Mouse (Mus musculus) cerebellum, postnatal 36 days (tissue): ENCODE results near the gene Clcc1.

ENCODE experiments used
- DNase-seq, 2 experiments: peaks; one replicate each; pipeline ENCODE4 v3.0.0; 2021 to 2022; ENCODE audit warnings: mixed read lengths in 2 of 2

Gene Clcc1

GRCm38 (mm10) chr3:108711296-108711695, 57.6 kb downstream of the Clcc1 start:
- no peak for DNase-seq

GRCm38 (mm10) chr3:108713065-108713675, 59.5 kb downstream of the Clcc1 start:
- DNase-seq, result no peak

GRCm38 (mm10) chr3:108714837-108715236, 61.1 kb downstream of the Clcc1 start:
- DNase-seq, result no peak

- no peak for DNase-seq
Measured at GRCm38 (mm10) chr3:108717896-108718502, 64.3 kb downstream of the Clcc1 start.

GRCm38 (mm10) chr3:108719357-108719756, 65.6 kb downstream of the Clcc1 start:
- DNase-seq, result no peak

- no peak for DNase-seq
Measured at GRCm38 (mm10) chr3:108719761-108720160, 66.0 kb downstream of the Clcc1 start.

GRCm38 (mm10) chr3:108721076-108721991, 67.6 kb downstream of the Clcc1 start:
- DNase-seq, result peak; percentile 26 to 32

- peak; percentile 88 to 91 for DNase-seq
Measured at GRCm38 (mm10) chr3:108722036-108722872, 68.5 kb downstream of the Clcc1 start, which contains the start of gene Gpsm2. Gpsm2 (minus strand) TSS chr3:108722309.

- no peak for DNase-seq
Measured at GRCm38 (mm10) chr3:108726413-108726812, 72.7 kb downstream of the Clcc1 start.

GRCm38 (mm10) chr3:108727344-108727743, 73.6 kb downstream of the Clcc1 start:
- DNase-seq, result no peak

- no peak for DNase-seq
Measured at GRCm38 (mm10) chr3:108727776-108728175, 74.1 kb downstream of the Clcc1 start.
